Mouse (Mus musculus): Measurements from ENCODE around the gene Itpkb.

Itpkb gene

DNA sequence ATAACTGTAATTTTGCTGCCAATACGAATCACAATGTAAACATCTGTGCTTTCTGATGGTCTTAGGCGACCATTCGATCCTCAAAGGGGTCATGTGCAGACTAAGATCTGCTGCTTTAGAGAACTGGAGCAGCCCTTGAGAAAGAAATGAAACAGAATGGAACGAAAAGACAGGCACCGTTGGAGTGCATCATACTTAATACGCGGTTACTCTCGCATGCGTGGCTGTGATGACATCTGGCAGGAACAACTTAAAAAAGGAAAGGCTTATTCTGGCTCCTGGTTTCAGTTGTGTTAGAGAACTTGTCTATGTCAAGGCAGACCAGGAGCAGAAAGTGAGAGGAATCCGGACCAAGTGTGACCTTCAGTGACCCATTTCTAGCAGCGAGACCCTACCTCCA is 15.6 kb upstream of the Itpkb start:
- peak; percentile 13 for DNase-seq (ENCODE audit: low spot score)

DNA sequence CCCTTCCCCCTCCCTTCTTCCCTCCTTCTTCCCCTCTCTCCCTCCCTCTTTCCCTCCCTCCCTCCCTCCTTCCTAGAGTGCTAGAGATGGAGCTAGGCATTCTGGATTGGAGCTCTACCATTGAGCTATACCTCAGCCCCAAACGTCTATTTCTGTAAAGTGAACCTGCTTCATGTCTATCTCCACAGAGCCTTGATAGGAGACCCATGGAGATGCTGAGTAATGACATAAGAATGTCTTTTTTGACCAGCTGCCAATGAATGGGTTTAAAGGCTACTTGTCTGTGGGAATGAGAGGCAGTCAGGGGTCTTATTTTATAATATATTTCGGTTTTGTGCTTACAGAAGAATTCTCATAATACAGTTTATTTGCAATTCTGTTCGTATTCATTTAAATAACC is 15.2 kb upstream of the Itpkb start:
- DNase-seq (ENCODE audit: low spot score): no peak

DNA sequence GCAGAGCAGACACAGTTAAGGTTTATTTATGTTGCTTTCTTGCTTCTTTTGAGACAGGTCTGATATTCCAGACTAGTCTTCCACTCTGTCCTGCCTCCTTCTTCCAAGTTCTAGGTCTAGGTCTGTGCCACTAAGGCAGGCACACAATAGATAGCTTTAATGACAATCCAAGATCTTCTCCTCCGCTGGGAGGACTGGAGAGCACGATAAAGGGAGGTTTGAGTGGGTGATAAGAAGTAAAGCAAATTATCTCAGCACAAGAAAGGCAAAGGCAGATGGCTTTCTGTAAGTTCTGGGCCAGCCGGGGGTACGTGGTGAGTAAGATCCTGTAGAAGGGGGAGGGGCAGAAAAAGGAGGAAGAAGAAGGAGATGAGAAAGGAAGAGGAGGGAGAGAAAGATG is 12.8 kb upstream of the Itpkb start:
- DNase-seq (ENCODE audit: low spot score): no peak

DNA sequence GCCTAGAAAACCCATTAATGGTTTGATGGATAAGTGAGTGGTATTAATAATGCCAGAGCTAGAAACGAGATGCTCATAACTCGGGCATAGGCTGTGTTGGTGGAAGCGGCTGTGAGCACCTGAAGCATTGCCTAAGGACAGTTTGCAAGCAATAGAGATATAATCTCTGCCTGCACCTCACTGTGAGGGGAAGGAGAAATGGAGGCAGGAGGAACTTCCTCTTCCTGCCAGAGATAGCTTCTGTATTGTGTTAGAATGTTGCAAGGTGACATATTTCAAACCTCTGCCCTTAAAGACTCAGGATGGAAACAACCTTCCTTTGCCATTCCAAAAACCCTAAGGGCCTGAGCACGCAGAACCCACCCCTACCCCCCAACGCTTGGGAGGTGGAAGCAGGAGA is 11.9 kb upstream of the Itpkb start:
- no peak for DNase-seq (ENCODE audit: low spot score)

DNA sequence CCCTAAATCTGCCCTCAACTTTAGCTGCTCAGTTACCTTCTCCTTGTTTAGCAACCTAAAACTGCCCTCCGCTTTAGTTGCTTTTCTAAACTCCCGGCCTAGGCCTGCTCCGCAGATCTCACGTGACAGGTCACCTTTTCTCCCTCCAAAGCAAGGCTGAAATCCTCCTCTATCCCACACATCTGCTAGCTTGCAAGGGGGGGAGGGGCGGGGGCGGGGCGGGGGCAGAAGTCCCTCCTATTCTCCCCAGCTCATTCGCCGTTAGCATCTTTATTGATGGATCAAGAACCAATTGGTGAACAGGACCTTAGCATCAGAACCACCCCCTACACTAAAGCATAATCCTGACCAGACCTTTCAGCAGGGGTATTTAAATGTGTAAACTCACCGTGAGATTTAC is 10.4 kb upstream of the Itpkb start:
- DNase-seq (ENCODE audit: low spot score): no peak

DNA sequence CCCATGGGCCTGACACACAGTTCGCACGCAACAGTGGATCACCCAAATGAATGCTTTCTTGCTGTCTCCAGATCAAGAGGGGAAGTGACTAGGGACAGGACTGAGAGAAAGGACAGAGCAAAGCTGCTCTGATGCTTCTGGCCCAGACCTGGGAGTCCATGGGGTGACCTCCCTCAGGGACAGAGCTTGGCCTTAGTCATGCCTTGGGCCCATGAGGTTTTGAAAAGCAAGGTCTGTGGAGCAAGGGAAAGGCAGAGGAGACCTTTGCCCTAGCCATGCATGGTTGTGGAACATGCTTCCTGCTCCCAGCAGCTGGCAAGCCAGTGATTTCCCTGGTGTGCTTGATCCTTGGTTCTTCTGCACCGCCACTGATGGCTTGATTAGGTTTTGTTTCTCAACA is 7.4 kb upstream of the Itpkb start:
- DNase-seq (ENCODE audit: low spot score): no peak

DNA sequence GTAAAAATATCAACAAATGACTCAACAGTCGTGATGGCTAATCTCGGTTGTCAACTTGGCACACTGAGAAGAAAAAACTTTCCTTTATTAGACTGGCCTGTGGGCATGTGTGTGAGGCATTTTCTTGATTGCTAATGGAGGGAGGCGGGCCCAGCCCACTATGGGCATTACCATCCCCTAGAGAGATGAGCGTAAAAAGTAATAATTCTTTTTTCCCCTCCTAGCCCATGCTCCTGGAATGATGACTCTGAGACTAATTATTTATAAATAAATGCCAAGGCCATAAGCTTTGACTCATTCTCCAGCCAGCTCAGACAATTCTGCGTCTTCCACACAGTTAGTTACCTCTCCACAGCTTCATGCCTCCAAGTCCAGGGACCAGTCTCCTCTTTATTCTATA is 6.8 kb upstream of the Itpkb start:
- DNase-seq (ENCODE audit: low spot score): no peak

DNA sequence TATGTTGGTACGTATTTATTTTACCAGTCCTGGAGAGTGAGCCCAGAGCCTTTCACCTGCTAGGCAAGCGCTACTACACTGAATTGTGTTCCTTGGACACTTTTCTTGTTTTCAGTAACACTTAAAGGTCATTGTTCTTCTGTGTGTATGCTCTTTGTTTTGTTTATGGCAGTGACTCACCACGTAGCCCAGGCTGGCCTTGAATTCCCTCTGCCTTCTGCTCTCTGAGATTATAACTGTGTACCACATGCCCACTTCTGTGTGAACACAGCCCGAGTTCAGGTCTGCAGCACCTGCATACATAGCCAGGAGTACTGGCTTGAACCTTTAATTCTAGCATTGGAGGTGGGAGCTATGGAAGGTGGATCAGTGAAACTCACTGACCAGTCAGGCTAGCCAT is 6.0 kb upstream of the Itpkb start:
- DNase-seq (ENCODE audit: low spot score): no peak

DNA sequence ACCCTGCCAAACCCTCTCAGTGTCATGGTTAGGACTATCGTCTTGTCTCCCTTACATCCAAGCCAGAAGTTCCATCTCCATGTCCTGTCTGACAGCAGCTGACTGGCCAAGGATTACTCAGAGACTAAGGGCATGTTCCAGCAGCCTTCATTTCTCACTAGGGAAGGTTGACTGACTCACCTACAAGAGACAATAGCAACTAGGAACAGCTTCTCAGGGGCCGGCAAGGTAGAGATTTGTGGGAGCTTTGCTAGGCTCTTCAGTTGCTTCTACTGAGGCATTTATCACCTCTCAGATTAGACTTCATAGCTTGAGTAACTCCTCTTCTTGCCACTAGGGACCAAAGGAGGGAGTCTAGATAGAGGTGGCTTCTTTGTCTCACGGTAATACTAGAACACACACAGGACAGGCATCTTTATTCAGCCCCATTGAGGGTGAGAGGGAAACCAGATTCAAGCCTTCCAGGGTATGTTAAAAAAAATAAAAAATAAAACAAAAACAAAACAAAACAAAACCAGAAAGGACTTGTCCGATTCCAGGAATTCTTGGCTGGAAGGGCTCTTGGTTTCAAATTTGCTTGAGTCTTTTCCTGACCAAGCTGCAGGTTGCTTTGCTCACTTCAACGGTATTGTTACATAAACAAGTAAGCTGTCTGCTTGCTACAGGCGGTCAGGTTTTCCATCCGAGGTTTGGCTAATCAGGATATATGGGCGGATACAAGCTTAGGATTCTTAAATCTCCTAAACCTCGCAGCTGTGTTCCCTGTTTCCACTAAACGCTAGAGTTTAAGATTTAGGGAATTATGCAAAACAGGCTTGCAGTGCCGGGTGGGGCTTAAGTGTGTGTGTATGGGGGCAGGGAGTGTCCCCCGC is 1.3 kb upstream of the Itpkb start:
- DNase-seq (ENCODE audit: low spot score): peak; percentile 48

DNA sequence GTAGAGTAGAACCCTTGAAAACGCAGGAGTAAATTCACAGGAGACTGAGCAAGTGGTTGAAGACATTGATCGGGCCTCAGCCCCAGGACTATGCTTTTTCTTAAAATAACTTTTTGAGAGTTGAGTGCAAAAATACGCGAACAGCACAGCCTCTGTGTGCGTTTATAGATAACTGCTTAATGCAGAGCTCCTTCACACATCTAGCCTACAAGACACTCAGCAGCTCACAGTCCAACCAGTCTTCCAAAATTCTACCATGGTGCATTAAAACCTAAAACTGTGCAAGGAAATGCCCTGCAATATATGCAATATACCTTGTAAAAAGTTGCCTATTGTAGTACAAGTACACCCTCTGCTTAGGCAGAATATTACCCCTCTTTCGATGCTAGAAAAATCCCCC is 579 bp upstream of the Itpkb start:
- no peak for DNase-seq (ENCODE audit: low spot score)

DNA sequence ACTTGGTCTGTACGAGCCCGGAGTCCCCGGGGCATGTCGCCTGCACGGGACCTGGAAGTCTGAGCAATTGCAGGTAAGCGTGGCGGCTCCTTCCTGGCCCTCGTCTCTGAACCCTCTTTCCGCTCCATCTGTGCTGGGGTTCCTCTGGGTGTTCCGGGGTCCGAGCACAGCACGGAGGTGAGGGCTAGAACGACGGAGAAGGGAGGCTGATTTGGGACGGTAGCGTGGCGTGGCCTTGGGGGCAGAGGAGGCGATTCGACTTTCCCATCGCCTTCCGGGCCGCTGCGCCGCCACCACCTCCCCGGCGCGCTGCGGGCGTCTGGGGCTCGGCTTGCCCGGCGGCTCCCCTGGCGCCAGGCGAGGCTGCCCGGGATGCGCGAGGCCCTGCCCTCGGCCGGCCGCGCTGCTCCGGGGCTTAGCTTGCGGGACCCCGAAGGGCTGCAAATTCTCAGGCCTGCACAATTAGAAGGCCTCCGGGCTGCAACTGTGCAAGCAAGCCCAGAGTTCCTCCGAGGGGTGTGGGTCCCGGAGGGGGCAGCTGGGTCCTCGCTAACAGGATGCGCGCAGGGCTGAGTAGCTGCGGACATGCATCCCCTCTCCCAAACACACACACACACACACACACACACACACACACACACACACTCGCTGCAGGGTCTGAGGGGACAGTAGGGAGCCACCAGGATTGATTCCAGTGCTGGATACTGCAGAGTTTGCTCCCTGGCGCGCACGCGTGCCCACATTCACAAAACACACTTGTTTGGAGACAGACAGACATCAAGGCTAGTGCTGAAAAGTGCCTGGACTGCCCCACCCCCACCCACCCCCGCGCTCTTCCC is 641 bp downstream of the Itpkb start:
- peak; percentile 62 for DNase-seq (ENCODE audit: low spot score)

DNA sequence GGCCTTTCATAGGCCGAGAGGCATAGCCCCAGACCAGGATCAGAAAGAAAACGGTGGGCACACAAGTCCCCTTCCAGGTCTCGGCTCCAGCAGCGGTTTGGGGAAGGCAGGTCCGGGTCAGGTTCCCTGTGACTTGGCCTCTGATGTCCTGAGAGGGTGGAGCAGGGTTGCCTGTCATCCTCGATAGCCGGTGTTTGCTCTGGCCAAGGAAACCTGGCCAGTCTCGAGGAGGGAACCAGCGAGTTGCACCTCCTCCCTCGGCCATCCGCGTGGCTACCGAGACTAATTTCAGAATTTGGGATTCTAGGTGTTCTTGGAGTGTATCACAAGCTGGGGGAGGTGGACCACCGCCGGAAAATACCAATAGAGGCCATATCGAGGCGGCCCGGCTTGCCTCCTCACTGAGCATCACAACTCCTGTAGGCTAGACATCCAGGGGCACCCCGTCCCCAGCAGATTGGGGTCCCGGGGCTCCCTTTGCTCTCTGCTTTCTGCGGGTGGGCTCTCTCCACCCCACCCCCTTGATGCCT is 1.3 kb downstream of the Itpkb start:
- DNase-seq (ENCODE audit: low spot score): peak; percentile 43

DNA sequence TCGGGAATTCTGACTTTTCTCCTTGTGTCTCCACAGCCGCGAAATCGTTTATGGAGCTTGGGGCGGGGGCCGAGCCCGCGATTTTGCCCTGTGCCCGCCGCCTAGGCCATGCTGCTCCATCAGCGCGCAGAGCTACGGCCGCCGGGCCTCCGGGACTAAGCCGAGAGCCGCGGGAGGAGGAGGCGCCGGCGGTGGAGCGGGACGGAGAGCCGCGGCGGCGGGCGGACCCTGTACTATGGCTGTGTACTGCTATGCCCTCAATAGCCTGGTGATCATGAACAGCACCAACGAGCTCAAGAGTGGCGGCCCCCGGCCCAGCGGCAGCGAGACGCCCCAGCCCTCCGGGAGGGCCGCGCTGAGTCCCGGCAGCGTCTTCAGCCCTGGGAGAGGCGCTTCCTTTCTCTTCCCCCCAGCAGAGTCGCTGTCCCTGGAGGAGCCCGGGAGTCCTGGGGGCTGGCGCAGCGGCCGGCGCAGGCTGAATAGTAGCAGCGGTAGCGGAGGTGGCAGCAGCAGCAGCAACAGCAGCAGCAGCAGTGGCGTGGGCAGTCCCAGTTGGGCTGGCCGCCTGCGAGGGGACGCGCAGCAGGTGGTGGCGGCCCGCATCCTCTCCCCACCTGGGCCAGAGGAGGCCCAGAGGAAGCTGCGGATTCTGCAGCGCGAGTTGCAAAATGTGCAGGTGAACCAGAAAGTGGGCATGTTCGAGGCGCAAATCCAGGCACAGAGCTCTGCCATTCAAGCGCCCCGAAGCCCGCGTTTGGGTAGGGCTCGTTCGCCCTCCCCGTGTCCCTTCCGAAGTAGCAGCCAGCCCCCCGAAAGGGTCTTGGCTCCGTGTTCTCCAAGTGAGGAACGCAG is 2.0 kb downstream of the Itpkb start:
- peak; percentile 54 for DNase-seq (ENCODE audit: low spot score)

DNA sequence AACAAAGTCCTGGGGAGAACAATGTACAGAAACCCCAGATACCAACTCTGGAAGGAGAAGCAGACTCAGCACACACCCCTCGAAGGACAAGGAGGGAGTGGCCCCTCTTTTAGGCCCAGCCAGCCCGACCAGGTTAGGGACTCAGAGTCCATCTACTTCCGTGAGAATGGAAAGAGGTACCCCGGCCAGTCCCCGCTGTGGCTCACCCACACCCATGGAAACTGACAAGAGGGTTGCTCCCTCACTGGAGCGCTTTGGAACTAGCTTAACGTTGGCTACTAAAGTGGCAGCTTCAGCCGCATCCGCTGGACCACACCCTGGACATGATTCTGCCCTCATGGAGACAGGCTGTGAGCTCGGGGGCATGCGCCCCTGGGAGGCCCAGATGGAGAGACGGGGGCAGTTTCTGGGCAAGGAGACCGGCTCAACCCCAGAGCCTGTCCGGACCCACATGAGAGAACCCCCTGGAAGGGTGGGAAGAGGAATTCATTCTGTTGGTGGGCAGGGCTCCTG is 2.7 kb downstream of the Itpkb start:
- DNase-seq (ENCODE audit: low spot score): peak; percentile 8

DNA sequence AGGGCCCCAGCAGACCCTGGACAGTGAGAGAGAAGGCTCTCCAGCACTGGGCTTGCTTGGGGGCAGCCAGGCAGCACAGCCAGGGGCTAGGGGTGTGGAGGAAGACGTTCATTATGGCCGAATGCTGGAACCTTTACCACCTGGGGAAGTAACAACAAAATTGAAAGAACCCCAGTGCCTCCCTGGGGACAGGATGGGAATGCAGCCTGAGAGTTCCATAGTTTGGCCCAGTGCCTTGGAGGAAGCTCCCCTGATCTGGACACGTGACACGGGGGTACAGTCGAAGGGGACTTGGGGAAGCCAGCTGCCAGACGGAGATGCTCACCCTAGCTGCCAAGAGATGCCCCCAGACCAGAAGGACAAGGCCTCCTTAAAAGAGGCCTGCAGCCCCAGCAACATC is 3.3 kb downstream of the Itpkb start:
- DNase-seq (ENCODE audit: low spot score): no peak

DNA sequence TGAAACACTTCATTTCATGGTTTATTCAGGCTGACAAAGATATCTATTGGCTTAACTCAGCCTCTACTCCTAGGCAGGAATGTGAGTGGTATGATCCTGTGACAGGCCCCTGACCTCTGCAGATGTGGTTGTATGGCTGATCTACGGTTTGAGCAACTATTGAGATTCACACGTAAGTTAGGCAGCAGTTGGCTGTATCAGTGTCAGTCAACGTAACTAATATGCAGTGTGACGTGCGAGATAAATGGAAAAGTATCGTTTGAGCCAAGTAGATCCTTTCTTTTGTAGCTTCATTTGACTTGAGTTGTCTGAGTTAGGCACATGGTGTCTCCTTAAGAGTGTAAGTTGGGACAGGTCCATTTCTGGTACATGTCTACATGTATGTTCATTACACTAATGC is 4.3 kb downstream of the Itpkb start:
- no peak for DNase-seq (ENCODE audit: low spot score)

DNA sequence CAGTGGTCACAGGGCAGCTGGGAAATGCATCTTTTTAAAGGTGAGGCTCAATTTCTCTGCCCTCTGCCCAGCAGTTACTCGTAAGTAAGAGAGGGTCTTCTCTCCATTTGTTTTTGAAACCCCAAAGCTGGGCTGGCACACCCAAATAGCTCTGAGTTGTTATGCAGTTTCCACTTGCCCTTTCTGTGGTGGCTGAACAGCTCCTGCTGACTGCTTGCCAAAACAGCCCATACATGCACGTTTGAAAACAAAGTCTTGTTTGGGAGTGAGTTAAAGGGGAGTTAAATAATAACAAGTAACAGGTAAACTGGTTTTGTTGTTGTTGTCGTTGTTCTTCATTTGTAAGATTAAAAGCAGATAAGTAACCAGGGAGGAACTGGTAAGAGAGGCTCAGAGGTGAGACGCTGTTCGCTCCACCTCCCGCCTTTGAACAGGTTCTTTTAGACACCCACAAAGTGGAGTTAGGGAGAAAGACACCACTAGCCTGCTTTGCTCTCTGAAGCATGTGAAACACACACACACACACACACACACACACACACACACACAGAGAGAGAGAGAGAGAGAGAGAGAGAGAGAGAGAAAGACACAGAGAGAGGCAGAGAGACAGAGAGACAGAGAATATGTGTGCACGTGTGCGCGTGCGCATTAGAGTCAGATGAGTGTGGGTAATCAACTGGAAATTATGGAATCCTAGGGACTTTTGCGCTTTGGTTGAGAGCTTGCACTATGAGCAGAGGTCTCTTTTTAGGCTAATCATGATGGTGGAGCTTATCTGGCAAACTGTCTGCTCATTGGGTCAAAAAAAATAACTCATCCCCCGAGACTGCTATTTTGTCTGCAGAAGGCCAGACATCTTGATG is 5.5 kb downstream of the Itpkb start:
- peak; percentile 35 for DNase-seq (ENCODE audit: low spot score)

DNA sequence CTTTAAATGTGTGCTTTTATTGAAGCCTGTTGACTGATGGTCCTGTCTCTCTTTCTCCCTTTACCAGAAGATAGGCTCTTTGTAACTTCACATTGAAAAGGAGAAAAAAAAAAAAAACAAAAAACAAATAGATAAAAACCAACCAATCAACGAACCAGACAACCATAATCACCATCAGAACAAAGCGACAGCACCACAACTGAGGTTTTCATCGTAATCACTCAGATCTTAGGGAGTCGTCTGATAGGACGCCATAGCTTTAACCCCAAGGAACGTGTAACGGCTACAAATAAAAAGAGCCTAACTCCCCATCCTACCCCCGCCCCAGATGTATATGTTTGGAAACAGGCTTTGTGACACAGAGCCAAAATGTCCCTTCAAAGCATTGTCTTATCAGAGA is 8.1 kb downstream of the Itpkb start:
- no peak for DNase-seq (ENCODE audit: low spot score)

DNA sequence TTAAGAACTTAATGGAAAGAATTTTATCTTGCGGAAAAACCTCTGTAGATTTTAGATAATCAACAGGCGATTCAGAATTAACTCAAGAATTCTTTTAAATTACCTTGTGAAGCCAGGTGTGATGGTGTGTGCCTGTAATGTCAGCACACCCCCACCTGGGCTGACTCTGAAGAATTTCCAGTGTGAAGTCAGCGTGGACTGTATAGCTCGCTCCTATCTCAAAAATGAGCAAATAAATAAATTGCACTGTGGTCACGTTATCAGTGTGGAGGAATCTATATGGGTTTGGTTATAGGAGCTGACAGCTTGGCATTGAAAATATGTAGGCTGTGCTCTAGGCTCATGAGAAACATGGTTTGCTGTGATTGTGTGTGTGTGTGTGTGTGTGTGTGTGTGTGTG is 8.9 kb downstream of the Itpkb start:
- DNase-seq (ENCODE audit: low spot score): no peak

DNA sequence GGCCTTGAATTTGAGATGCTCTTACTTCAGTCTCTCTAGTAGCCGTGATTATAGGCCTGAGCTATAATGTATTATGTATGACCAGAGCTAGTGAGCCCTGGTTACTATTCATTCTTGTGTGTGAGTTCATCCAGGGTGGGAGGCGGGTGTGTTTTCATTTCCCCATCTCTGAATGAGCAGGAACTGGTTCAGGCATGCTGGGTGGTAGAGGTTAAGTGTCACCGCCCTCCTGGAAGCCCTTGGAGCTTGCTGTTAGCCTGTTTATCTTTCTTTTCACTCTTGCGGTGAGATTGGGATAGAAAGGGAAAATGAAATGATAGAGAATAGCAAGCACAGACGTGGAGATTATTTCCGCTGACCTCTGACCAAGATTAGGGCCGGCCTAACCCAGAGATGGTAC is 12.7 kb downstream of the Itpkb start:
- no peak for DNase-seq (ENCODE audit: low spot score)
